Mouse (Mus musculus) thymus, postnatal 0 days (tissue): ENCODE data around the gene Kmt5b. TPM values are rescaled to one million over a fixed set of nuclear protein-coding genes. Genes with fewer than 3 reads are reported as not detected.

Source experiments
- DNase-seq: peaks from one replicate; pipeline ENCODE4 v3.0.0-alpha.2; 2015; ENCODE audit warnings: low spot score
- polyA plus RNA-seq: library from polyadenylated mRNA; unstranded; fragments of >200 nt; fragmentation: Nextera tagmentation; extraction: Ambion mirVana; gene quantifications from 2 replicates; pipeline ENCODE4 v1.2.1, GENCODE M21; 2015

The Kmt5b gene
- polyA plus RNA-seq, 1 experiment from 2014 or later, result 31.1 TPM

DNA sequence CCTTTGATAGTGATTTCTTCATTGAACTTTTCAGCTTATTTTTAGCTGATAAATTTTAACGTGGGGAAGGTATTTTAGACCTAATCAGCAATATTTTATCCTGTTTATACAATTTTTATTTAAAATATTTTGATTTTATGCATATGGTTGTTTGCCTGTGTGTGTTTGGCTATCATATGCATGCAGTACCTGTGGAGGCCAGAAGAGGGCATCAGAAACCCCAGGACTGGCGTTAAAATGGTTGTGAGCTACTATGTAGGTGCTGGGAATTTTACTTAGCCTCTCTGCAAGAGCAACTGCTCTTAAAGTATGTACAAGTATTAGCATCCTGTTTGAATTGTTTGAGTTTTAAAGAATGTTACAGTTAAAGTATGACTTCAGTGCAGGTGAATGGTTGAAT, 97.7 kb downstream of the Kmt5b start:
- no peak for DNase-seq

Other genes with a start within 250 kb of the Kmt5b start
- gene Ppp6r3, start 191.7 kb upstream of the Kmt5b start, polyA plus RNA-seq, result 49.9 and 52.0 TPM in 2 replicates
- gene Lrp5, start 80.9 kb upstream of the Kmt5b start, polyA plus RNA-seq, result 1.6 and 2.1 TPM in 2 replicates
- gene 1810055G02Rik, start 59.1 kb upstream of the Kmt5b start, polyA plus RNA-seq, result 6.8 and 8.6 TPM in 2 replicates
- gene Chka, start 84.4 kb downstream of the Kmt5b start, polyA plus RNA-seq, result 17.8 and 26.2 TPM in 2 replicates
- 48.7 and 50.1 TPM in 2 replicates for gene Tcirg1, start 139.7 kb downstream of the Kmt5b start, polyA plus RNA-seq
- 333 and 338 TPM in 2 replicates for gene Ndufs8, start 145.4 kb downstream of the Kmt5b start, polyA plus RNA-seq
- gene Aldh3b1, start 162.4 kb downstream of the Kmt5b start, polyA plus RNA-seq, result 4.6 and 5.3 TPM in 2 replicates
- gene Unc93b1, start 167.8 kb downstream of the Kmt5b start, polyA plus RNA-seq, result 32.2 and 34.2 TPM in 2 replicates
- gene Aldh3b3, start 191.2 kb downstream of the Kmt5b start, polyA plus RNA-seq, result 0.07 TPM in 1 of 2 replicates, not detected in the other
- 1.5 and 1.6 TPM in 2 replicates for gene Aldh3b2, start 204.9 kb downstream of the Kmt5b start, polyA plus RNA-seq
- gene Acy3, start 219.1 kb downstream of the Kmt5b start, polyA plus RNA-seq, result 4.3 and 5.9 TPM in 2 replicates
- 0.06 TPM in 1 of 2 replicates, not detected in the other for gene Tbx10, start 225.3 kb downstream of the Kmt5b start, polyA plus RNA-seq
- gene Nudt8, start 233.2 kb downstream of the Kmt5b start, polyA plus RNA-seq, result 40.4 and 42.5 TPM in 2 replicates
- gene Gm49405, start 233.2 kb downstream of the Kmt5b start, polyA plus RNA-seq, result 0.98 and 1.6 TPM in 2 replicates
- 1.3 and 1.6 TPM in 2 replicates for gene Doc2g, start 235.9 kb downstream of the Kmt5b start, polyA plus RNA-seq
- gene Ndufv1, start 245.4 kb downstream of the Kmt5b start, polyA plus RNA-seq, result 191 and 194 TPM in 2 replicates